Mouse (Mus musculus) embryonic facial prominence, embryonic 11.5 days (tissue): ENCODE measurements around the gene Macf1. TPM values are rescaled to one million over a fixed set of nuclear protein-coding genes. Genes with fewer than 3 reads are reported as not detected.

Experiments used
- ATAC-seq: fragments of 200-750 bp; cut with Nextera tagmentation; replicated peaks from 2 replicates; pipeline ENCODE4 v1.8.0; 2017; ENCODE audit warnings: low read depth; ENCODE audit not compliant: insufficient number of reproducible peaks, low FRiP score, low TSS enrichment
- DNase-seq: peaks from one replicate; pipeline ENCODE4 v3.0.0-alpha.2; 2015; ENCODE audit warnings: low spot score
- H3K27ac ChIP-seq: fragments of 300-500 bp; sonication (generic); replicated peaks from 2 replicates; pipeline ENCODE4 v1.5.1; 2014; ENCODE audit warnings: mild to moderate bottlenecking, low read depth, low read length, control low read depth
- H3K27me3 ChIP-seq: fragments of 300-500 bp; sonication (generic); 2 replicates; pipeline ENCODE4 v1.6.1; 2014; ENCODE audit warnings: mild to moderate bottlenecking, low read length, moderate library complexity, mixed read lengths; ENCODE audit not compliant: control insufficient read depth, insufficient read depth
- H3K36me3 ChIP-seq: fragments of 300-500 bp; sonication (generic); replicated peaks from 2 replicates; pipeline ENCODE4 v1.6.1; 2014; ENCODE audit warnings: low read depth, mild to moderate bottlenecking, low read length, moderate library complexity, mixed read lengths; ENCODE audit not compliant: control insufficient read depth, insufficient read depth
- H3K4me1 ChIP-seq: fragments of 300-500 bp; sonication (generic); 2 replicates; pipeline ENCODE4 v1.6.1; 2014; ENCODE audit warnings: low read length, mixed read lengths; ENCODE audit not compliant: control insufficient read depth, insufficient read depth
- H3K4me2 ChIP-seq: fragments of 300-500 bp; sonication (generic); 2 replicates; pipeline ENCODE4 v1.6.1; 2014; ENCODE audit warnings: low read depth, mild to moderate bottlenecking, control low read depth, low read length, moderate library complexity
- H3K4me3 ChIP-seq: fragments of 300-500 bp; sonication (generic); 2 replicates; pipeline ENCODE4 v1.5.1; 2014; ENCODE audit warnings: low read depth, low read length, control low read depth
- H3K9ac ChIP-seq: fragments of 300-500 bp; sonication (generic); replicated peaks from 2 replicates; pipeline ENCODE4 v1.6.1; 2014; ENCODE audit warnings: mild to moderate bottlenecking, control low read depth, low read length
- H3K9me3 ChIP-seq: fragments of 300-500 bp; sonication (generic); replicated peaks from 2 replicates; pipeline ENCODE4 v1.6.1; 2016; ENCODE audit warnings: mild to moderate bottlenecking, low read length, inconsistent platforms, mixed read lengths; ENCODE audit not compliant: control insufficient read depth
- WGBS: fragments of 180-500 bp; shearing (Covaris S2); extraction: QIAGEN DNeasy Blood & Tissue Kit; methylation state at CpG from one replicate; pipeline ENCODE4 v1.1.7; 2014; 5-methylcytosine and 5-hydroxymethylcytosine counted together
- polyA plus RNA-seq: library from polyadenylated mRNA; unstranded; fragments of >200 nt; fragmentation: Nextera tagmentation; extraction: Ambion mirVana; gene quantifications from 2 replicates; pipeline ENCODE4 v1.2.1, GENCODE M21; 2014

Gene Macf1
- polyA plus RNA-seq, 1 experiment from 2014 or later = 70.2 TPM

DNA sequence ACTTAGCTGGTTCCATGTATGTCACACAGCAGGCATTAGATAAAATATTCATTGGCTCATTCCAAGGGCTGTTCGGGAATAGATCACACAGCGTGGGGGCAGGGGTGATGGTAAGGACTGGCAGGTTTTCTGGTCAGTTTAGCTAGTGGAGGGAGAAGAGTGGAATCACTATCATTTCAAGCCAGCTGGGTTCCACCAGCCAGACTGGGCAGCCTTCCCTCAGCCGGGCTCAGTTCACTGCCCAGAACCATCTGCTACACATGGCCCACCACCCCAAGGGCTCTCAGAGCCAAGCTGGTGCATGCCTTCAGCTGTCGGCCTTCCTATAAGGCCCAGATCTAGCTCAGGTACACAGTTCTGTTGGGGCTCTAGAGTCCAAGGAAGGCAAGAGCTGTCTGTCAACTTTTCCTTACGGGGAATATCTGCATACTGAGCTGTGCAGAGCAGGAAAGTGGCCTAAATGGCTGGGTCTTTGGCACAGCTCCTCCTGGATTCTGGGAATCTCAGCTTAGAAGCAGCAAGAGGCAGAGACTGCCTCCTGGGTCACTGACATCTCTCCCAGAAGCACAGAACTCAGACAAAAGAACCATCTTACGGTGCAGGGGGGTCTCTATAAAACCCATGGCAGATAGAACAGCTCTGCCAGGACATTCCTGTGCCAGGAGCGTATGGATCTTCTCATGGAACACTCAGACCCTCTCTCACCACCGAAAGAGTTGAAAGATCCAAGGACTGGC is 1.5 kb upstream of the Macf1 start:
- Histone ChIP-seq H3K9me3 (no peaks in the 10 kb centered on the region), H3K4me3 (peak overlapping the region; percentile 75), H3K9ac (peak overlapping the region; percentile 74; the same call in 1 of the 2 replicates), H3K4me2 (peak overlapping the region; percentile 89), H3K4me1 (peaks cover 8% of the 10 kb centered on the region; the same call in 1 of the 2 replicates), H3K27ac (no peak overlapping the region), H3K36me3 (no peaks in the 10 kb centered on the region), H3K27me3 (peaks cover 9% of the 10 kb centered on the region; the same call in 1 of the 2 replicates)
- ATAC-seq = 0 out of 2 replicates have a peak, but pooled peaks have one; percentile 2
- WGBS = 60% methylated on average over 8 of the region's 8 CpGs
- no peak for DNase-seq

DNA sequence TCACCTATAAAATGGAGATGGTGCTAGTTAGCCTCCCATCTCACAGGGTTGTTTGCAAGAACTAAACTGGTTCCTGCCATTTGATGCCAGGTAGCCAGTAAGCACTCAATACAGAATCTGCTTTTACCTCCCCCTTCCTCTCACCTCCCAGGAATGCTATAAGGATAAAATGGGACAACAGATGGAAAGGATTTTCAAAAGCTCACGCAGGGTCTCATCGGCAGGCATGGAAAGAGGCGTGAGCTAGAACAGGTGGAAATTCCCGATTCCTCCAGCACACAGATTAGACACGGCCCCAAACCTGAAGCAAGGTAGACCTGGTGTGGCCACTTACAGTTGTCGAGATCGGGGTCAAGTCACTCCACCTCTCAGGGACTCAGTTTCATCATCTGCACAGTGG is 886 bp upstream of the Macf1 start:
- no peak for DNase-seq
- no peak overlapping the region for H3K4me3 ChIP-seq
- H3K9ac ChIP-seq = no peak overlapping the region
- H3K9me3 ChIP-seq = no peaks in the 10 kb centered on the region
- no peak overlapping the region for H3K4me2 ChIP-seq
- no peaks in the 10 kb centered on the region for H3K36me3 ChIP-seq
- H3K27ac ChIP-seq = no peak overlapping the region
- ATAC-seq = no peak
- peaks cover 8% of the 10 kb centered on the region; the same call in 1 of the 2 replicates for H3K4me1 ChIP-seq
- peaks cover 9% of the 10 kb centered on the region; the same call in 1 of the 2 replicates for H3K27me3 ChIP-seq
- 67% methylated on average over 7 of the region's 7 CpGs for WGBS

DNA sequence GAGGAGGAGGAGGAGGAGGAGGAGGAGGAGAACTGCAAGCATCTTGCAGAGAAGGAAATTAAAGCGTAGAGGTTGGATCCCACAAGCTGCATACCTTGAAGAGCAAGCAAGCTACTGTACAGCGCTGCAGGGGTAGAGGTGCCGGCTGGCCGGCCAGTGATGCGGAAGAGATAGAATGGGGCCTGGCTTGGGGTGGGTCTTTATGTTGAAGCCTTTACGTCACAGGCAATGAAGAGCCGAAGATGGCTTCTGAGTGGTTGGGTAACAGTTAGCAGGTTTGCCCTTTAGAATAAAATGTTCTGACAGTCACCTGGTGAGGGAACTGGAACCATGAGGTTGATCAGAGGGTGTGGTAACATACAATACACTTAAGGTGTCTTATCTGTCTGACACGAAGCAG is 1.9 kb downstream of the Macf1 start:
- H3K4me2 ChIP-seq = no peak overlapping the region
- DNase-seq (no peak), ATAC-seq (no peak)
- WGBS = 91% methylated on average over 8 of the region's 8 CpGs
- no peaks in the 10 kb centered on the region for H3K36me3 ChIP-seq
- H3K27me3 ChIP-seq = peaks cover 9% of the 10 kb centered on the region; the same call in 1 of the 2 replicates
- H3K27ac ChIP-seq = no peak overlapping the region
- no peak overlapping the region for H3K9ac ChIP-seq
- H3K4me3 ChIP-seq = no peak overlapping the region
- peaks cover 5% of the 10 kb centered on the region; the same call in 1 of the 2 replicates for H3K4me1 ChIP-seq
- H3K9me3 ChIP-seq = no peaks in the 10 kb centered on the region

DNA sequence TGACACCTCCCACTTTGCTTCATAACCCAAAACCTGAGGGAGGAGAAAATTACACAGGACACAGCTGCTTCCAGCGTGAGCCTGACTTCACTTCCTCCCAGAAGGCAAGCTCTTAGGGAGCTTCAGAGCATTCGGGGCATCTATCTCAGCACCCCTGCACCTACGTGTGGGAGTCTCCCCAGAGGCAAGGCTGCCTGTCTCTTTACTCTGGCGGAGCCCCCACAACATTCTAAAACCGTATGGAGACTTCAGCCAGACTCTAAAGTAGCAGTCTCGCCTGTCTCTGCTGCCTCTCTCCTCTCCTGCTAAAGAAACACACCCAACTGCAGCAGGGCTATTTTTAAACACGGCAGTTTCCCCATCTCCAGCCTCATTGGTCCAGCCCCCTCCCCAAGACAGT is 3.2 kb downstream of the Macf1 start:
- H3K36me3 ChIP-seq = no peaks in the 10 kb centered on the region
- H3K27me3 ChIP-seq = peaks cover 3% of the 10 kb centered on the region; the same call in 1 of the 2 replicates
- H3K4me3 ChIP-seq = no peak overlapping the region
- DNase-seq (no peak), ATAC-seq (no peak)
- WGBS = 48% methylated on average over 7 of the region's 7 CpGs
- H3K9me3 ChIP-seq = no peaks in the 10 kb centered on the region
- H3K27ac ChIP-seq = no peak overlapping the region
- peaks cover 6% of the 10 kb centered on the region; the same call in 1 of the 2 replicates for H3K4me1 ChIP-seq
- no peak overlapping the region for H3K4me2 ChIP-seq
- no peak overlapping the region for H3K9ac ChIP-seq

DNA sequence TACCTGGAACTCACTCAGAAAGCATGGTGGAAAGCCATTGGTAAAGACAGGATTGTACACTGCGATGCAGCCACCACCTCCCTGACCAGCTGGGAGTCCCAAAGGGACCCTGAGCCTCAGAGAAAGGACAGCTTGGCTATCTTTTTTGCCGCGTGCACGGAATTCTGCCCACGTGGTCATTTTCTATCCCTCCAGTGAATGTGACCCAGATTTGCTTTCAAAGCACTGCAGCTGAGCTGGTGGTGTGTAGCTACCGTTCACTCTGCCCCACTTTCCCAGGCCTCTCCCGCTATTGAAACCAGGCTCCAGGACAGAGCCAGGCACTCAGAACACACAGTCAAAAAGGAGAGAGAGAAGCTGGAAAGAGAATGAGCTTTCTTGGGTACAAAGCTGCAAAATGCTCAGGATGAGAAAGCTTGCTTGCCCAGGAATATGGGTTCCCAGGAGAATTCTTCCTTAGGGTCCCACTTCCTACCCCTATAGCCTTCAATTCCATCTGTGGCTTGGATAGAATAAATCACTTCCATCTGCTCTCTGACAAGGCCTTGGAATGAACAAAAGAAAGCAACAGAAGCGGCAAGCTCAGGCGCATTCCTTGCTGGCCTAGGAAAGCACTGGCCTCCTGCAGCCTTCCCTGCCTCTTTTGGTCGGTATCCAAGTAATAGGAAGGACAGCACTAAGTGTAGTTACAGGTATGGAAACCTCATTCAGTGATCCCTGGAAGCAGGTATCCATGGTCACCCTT is 6.9 kb downstream of the Macf1 start:
- peak; percentile 59; the same call in 1 of the 2 replicates for ATAC-seq
- 29% methylated on average over 10 of the region's 10 CpGs for WGBS

DNA sequence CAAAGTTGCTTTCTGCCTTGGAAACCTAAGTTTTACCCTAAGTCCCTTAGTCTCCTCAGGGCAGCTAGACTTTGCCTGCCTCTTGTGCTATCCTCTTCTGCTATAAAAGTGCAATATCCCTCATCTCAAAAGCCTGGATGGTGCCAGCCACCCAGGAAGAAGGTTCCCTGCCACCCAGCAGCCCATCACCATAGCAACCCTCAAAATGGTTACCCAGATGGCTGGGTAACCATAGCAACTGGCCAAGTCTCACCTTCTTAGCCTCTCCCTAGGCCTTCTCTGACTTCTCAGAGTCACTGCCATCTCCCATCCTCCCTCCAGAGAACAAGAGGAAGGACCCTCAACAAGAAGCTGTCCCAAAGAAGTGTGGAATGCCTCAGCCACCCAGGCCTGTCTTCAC is 13.6 kb downstream of the Macf1 start:
- H3K4me3 ChIP-seq = no peak overlapping the region
- H3K4me2 ChIP-seq = no peak overlapping the region
- H3K36me3 ChIP-seq = no peaks in the 10 kb centered on the region
- no peaks in the 10 kb centered on the region for H3K27me3 ChIP-seq
- no peak overlapping the region for H3K9ac ChIP-seq
- no peak overlapping the region for H3K27ac ChIP-seq
- ATAC-seq = no peak
- no peak for DNase-seq
- H3K9me3 ChIP-seq = no peaks in the 10 kb centered on the region
- H3K4me1 ChIP-seq = no peaks in the 10 kb centered on the region

More for the DNA sequence above, 6.9 kb downstream of the Macf1 start:
- H3K4me1 ChIP-seq = peaks cover 6% of the 10 kb centered on the region; the same call in 1 of the 2 replicates
- no peaks in the 10 kb centered on the region for H3K36me3 ChIP-seq
- peak; percentile 71 for DNase-seq
- H3K9ac ChIP-seq = 0 out of 2 replicates have a peak overlapping the region, but pooled peaks have one; percentile 23
- no peaks in the 10 kb centered on the region for H3K27me3 ChIP-seq
- H3K4me2 ChIP-seq = no peak overlapping the region
- H3K9me3 ChIP-seq = no peaks in the 10 kb centered on the region
- peak overlapping the region; percentile 54 for H3K27ac ChIP-seq
- H3K4me3 ChIP-seq = no peak overlapping the region

DNA sequence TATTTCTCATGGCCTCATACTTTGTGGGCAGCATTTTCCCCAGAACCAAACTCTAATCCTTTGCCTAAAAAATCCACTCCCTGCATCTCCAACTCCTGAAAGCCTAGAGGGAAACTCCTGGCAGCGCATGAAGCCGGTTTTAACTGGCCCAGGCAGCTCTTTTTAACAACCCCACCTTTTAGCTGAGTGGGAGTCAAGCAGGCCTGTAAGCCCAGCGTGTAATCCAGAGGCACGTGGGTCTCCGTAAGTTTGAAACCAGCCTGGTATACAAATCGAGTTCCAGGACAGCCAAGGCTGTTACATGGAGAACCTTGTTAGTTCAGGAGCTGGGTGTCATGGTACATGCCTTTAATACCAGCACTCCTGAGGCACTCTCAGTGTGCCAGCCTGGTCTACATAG is 14.5 kb downstream of the Macf1 start:
- Histone ChIP-seq H3K9ac (no peak overlapping the region), H3K27ac (no peak overlapping the region)
- 73% methylated on average over 6 of the region's 6 CpGs for WGBS

More for the DNA sequence above, 14.5 kb downstream of the Macf1 start:
- DNase-seq (no peak), ATAC-seq (no peak)
- Histone ChIP-seq H3K4me3 (no peak overlapping the region), H3K4me1 (no peaks in the 10 kb centered on the region), H3K4me2 (no peak overlapping the region), H3K36me3 (no peaks in the 10 kb centered on the region), H3K27me3 (no peaks in the 10 kb centered on the region), H3K9me3 (no peaks in the 10 kb centered on the region)
